Mouse (Mus musculus): ENCODE results near the gene Zfp61. TPM values are rescaled to one million over a fixed set of nuclear protein-coding genes. Genes with fewer than 3 reads are reported as not detected.

The Zfp61 gene
- polyA plus RNA-seq (2015; fragmentation: Illumina TruSeq; extraction: RNeasy Lipid Tissue Mini Kit (QIAGEN cat#74804); ENCODE audit: low read depth, low replicate concordance): 22.7 TPM

GRCm38 (mm10) chr7:24300771-24301282 is at the start of gene Zfp61:
Gene Zfp61 (minus strand): TSS chr7:24301232.

GRCm38 (mm10) chr7:24348896-24349295 is 47.9 kb upstream of the Zfp61 start, which contains the start of gene Lypd5:
Gene Lypd5 (plus strand): TSS chr7:24349196.

GRCm38 (mm10) chr7:24333304-24333986 is 32.4 kb upstream of the Zfp61 start, which contains the start of gene Tescl:
Gene Tescl (minus strand): TSS chr7:24333936.

GRCm38 (mm10) chr7:24316567-24317092 is 15.6 kb upstream of the Zfp61 start, which contains the start of gene Zfp94:
Gene Zfp94 (minus strand): TSS chr7:24316666.

GRCm38 (mm10) chr7:24270288-24270672 is 30.8 kb downstream of the Zfp61 start, which contains the start of gene Zfp93:
Gene Zfp93 (plus strand): TSS chr7:24270420.

GRCm38 (mm10) chr7:24254633-24255474 is 46.2 kb downstream of the Zfp61 start, which contains the start of gene Zfp108:
Gene Zfp108 (plus strand): TSS chr7:24254794.

Other genes with a start within 250 kb of the Zfp61 start
- gene Vmn1r183, start 248.0 kb downstream of the Zfp61 start, polyA plus RNA-seq (2015; fragmentation: Illumina TruSeq; extraction: RNeasy Lipid Tissue Mini Kit (QIAGEN cat#74804); ENCODE audit: low read depth, low replicate concordance): not detected
- 46.3 TPM for gene Zfp180, start 219.3 kb downstream of the Zfp61 start, polyA plus RNA-seq (2015; fragmentation: Illumina TruSeq; extraction: RNeasy Lipid Tissue Mini Kit (QIAGEN cat#74804); ENCODE audit: low read depth, low replicate concordance)
- gene Zfp112, start 188.9 kb downstream of the Zfp61 start, polyA plus RNA-seq (2015; fragmentation: Illumina TruSeq; extraction: RNeasy Lipid Tissue Mini Kit (QIAGEN cat#74804); ENCODE audit: low read depth, low replicate concordance): 7.9 TPM
- 13.9 TPM for gene Zfp235, start 167.1 kb downstream of the Zfp61 start, polyA plus RNA-seq (2015; fragmentation: Illumina TruSeq; extraction: RNeasy Lipid Tissue Mini Kit (QIAGEN cat#74804); ENCODE audit: low read depth, low replicate concordance)
- 3.5 TPM for gene Zfp114, start 126.2 kb downstream of the Zfp61 start, polyA plus RNA-seq (2015; fragmentation: Illumina TruSeq; extraction: RNeasy Lipid Tissue Mini Kit (QIAGEN cat#74804); ENCODE audit: low read depth, low replicate concordance)
- 6.0 TPM for gene Zfp111, start 89.8 kb downstream of the Zfp61 start, polyA plus RNA-seq (2015; fragmentation: Illumina TruSeq; extraction: RNeasy Lipid Tissue Mini Kit (QIAGEN cat#74804); ENCODE audit: low read depth, low replicate concordance)
- 6.1 TPM for gene Zfp109, start 63.7 kb downstream of the Zfp61 start, polyA plus RNA-seq (2015; fragmentation: Illumina TruSeq; extraction: RNeasy Lipid Tissue Mini Kit (QIAGEN cat#74804); ENCODE audit: low read depth, low replicate concordance)
- gene Zfp108, start 46.4 kb downstream of the Zfp61 start, polyA plus RNA-seq (2015; fragmentation: Illumina TruSeq; extraction: RNeasy Lipid Tissue Mini Kit (QIAGEN cat#74804); ENCODE audit: low read depth, low replicate concordance): 6.8 TPM
- gene Zfp93, start 30.8 kb downstream of the Zfp61 start, polyA plus RNA-seq (2015; fragmentation: Illumina TruSeq; extraction: RNeasy Lipid Tissue Mini Kit (QIAGEN cat#74804); ENCODE audit: low read depth, low replicate concordance): 8.8 TPM
- gene Zfp94, start 15.4 kb upstream of the Zfp61 start, polyA plus RNA-seq (2015; fragmentation: Illumina TruSeq; extraction: RNeasy Lipid Tissue Mini Kit (QIAGEN cat#74804); ENCODE audit: low read depth, low replicate concordance): 17.8 TPM
- not detected for gene Tescl, start 32.7 kb upstream of the Zfp61 start, polyA plus RNA-seq (2015; fragmentation: Illumina TruSeq; extraction: RNeasy Lipid Tissue Mini Kit (QIAGEN cat#74804); ENCODE audit: low read depth, low replicate concordance)
- not detected for gene Lypd5, start 48.0 kb upstream of the Zfp61 start, polyA plus RNA-seq (2015; fragmentation: Illumina TruSeq; extraction: RNeasy Lipid Tissue Mini Kit (QIAGEN cat#74804); ENCODE audit: low read depth, low replicate concordance)
- not detected for gene Kcnn4, start 69.0 kb upstream of the Zfp61 start, polyA plus RNA-seq (2015; fragmentation: Illumina TruSeq; extraction: RNeasy Lipid Tissue Mini Kit (QIAGEN cat#74804); ENCODE audit: low read depth, low replicate concordance)
- 32.4 TPM for gene Smg9, start 98.4 kb upstream of the Zfp61 start, polyA plus RNA-seq (2015; fragmentation: Illumina TruSeq; extraction: RNeasy Lipid Tissue Mini Kit (QIAGEN cat#74804); ENCODE audit: low read depth, low replicate concordance)
- gene Irgc1, start 151.1 kb upstream of the Zfp61 start, polyA plus RNA-seq (2015; fragmentation: Illumina TruSeq; extraction: RNeasy Lipid Tissue Mini Kit (QIAGEN cat#74804); ENCODE audit: low read depth, low replicate concordance): not detected
- gene Plaur, start 161.3 kb upstream of the Zfp61 start, polyA plus RNA-seq (2015; fragmentation: Illumina TruSeq; extraction: RNeasy Lipid Tissue Mini Kit (QIAGEN cat#74804); ENCODE audit: low read depth, low replicate concordance): 0.91 TPM
- 236 TPM for gene Cadm4, start 180.8 kb upstream of the Zfp61 start, polyA plus RNA-seq (2015; fragmentation: Illumina TruSeq; extraction: RNeasy Lipid Tissue Mini Kit (QIAGEN cat#74804); ENCODE audit: low read depth, low replicate concordance)
- gene Zfp428, start 205.8 kb upstream of the Zfp61 start, polyA plus RNA-seq (2015; fragmentation: Illumina TruSeq; extraction: RNeasy Lipid Tissue Mini Kit (QIAGEN cat#74804); ENCODE audit: low read depth, low replicate concordance): 43.4 TPM
- not detected for gene AC161166.1, start 211.2 kb upstream of the Zfp61 start, polyA plus RNA-seq (2015; fragmentation: Illumina TruSeq; extraction: RNeasy Lipid Tissue Mini Kit (QIAGEN cat#74804); ENCODE audit: low read depth, low replicate concordance)
- 40.0 TPM for gene Irgq, start 229.5 kb upstream of the Zfp61 start, polyA plus RNA-seq (2015; fragmentation: Illumina TruSeq; extraction: RNeasy Lipid Tissue Mini Kit (QIAGEN cat#74804); ENCODE audit: low read depth, low replicate concordance)
- not detected for gene Pinlyp, start 244.9 kb upstream of the Zfp61 start, polyA plus RNA-seq (2015; fragmentation: Illumina TruSeq; extraction: RNeasy Lipid Tissue Mini Kit (QIAGEN cat#74804); ENCODE audit: low read depth, low replicate concordance)
- gene Xrcc1, start 245.1 kb upstream of the Zfp61 start, polyA plus RNA-seq (2015; fragmentation: Illumina TruSeq; extraction: RNeasy Lipid Tissue Mini Kit (QIAGEN cat#74804); ENCODE audit: low read depth, low replicate concordance): 29.4 TPM

All from brain, adult 10 weeks (tissue).